Mouse (Mus musculus): Measurements from ENCODE around the gene Dmp1.

The Dmp1 gene

GRCm38 (mm10) chr5:104261908-104262461 is 59.6 kb downstream of the Dmp1 start:
- DNase-seq (ENCODE audit: low spot score), result no peak

GRCm38 (mm10) chr5:104263014-104263776 is 60.8 kb downstream of the Dmp1 start:
- DNase-seq (ENCODE audit: low spot score), result no peak
